Mouse (Mus musculus) embryonic fibroblast, embryonic 13.5 days (primary cell): Measurements from ENCODE around the gene Fst.
A peak's percentile ranks its signal among the peaks of the same experiment; 100 is the strongest.

ENCODE experiments used
- CTCF ChIP-seq: IDR thresholded peaks from 2 replicates; pipeline ENCODE4 v1.5.1; 2011; ENCODE audit warnings: mild to moderate bottlenecking, control low read depth, low read length, moderate library complexity, borderline replicate concordance; ENCODE audit not compliant: insufficient read depth
- POLR2A ChIP-seq: IDR thresholded peaks from 2 replicates; pipeline ENCODE4 v1.6.1; 2011; ENCODE audit warnings: low read depth, mild to moderate bottlenecking, control low read depth, low read length, moderate library complexity

- TF ChIP-seq CTCF (no peak), POLR2A (peak; percentile 53)
Measured at GRCm38 (mm10) chr13:114458886-114459700, at the start of gene Fst.
